ENCODE assay signal across 27 mouse cellular contexts in the genomic region with DNA sequence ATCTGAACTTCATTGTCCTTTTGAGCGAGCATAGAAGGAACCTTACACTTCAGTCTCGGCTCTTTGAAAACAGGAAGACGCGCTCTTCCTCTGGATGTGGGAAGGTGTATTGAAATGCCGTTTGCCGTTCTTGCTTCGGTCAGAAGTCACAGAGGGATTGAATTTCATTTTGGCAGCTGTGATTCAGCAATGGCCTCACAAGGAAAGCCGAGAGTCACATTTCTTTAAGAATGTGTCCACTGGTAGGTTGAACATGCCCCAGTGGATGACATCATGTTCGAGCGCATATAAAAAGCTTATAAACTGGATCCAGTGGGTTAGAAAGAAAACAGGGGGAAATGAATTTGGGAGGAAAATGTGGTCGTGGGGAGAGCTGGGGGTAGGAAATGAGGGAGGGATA.
DNase-seq lines count a peak whose midpoint lies in the region; ATAC-seq lines count a peak whose summit lies in the region.
"Had no signal": no experiment of that assay in that cellular context is flagged by ENCODE, and none has a peak within 500 bp of the region (broad histone marks: within the 10 kb centered on the region; RNA-seq: fewer than 3 reads in every experiment).

No protein-coding gene starts in this region.

- WGBS in limb, embryonic 12.5 days = 54% methylated on average over 11 of the region's 11 CpGs
- WGBS in limb, embryonic 10.5 days = 86% methylated on average over 11 of the region's 11 CpGs
- 44% methylated on average over 11 of the region's 11 CpGs for WGBS in embryonic facial prominence, embryonic 14.5 days
- WGBS in limb, embryonic 15.5 days = 32% methylated on average over 11 of the region's 11 CpGs
- WGBS in heart, embryonic 10.5 days = 82% methylated on average over 11 of the region's 11 CpGs

- no peaks in the 10 kb centered on the region for H3K36me3 ChIP-seq in limb, embryonic 12.5 days
- H3K36me3 ChIP-seq in limb, embryonic 10.5 days = no peaks in the 10 kb centered on the region
- no peaks in the 10 kb centered on the region for H3K36me3 ChIP-seq in embryonic facial prominence, embryonic 14.5 days (ENCODE audit: control insufficient read depth, insufficient read depth, low read length)
- H3K36me3 ChIP-seq in limb, embryonic 15.5 days = no peaks in the 10 kb centered on the region
- H3K36me3 ChIP-seq in heart, embryonic 10.5 days = no peaks in the 10 kb centered on the region
- H3K36me3 ChIP-seq: embryonic facial prominence, embryonic 13.5 days; forebrain, embryonic 10.5 days; heart, embryonic 13.5 days had no signal

- no peak overlapping the region for H3K4me2 ChIP-seq in limb, embryonic 12.5 days
- H3K4me2 ChIP-seq in embryonic facial prominence, embryonic 14.5 days (ENCODE audit: low read depth, low read length) = peak overlapping the region; percentile 6; the same call in 1 of the 2 replicates
- H3K4me2 ChIP-seq in limb, embryonic 15.5 days = peak overlapping the region; percentile 17; the same call in 1 of the 2 replicates
- H3K4me2 ChIP-seq: embryonic facial prominence, embryonic 13.5 days; forebrain, embryonic 13.5 days; heart, embryonic 13.5 days; hindbrain, embryonic 14.5 days had no signal

- no peak overlapping the region for H3K9ac ChIP-seq in limb, embryonic 12.5 days (replicated peaks)
- no peak overlapping the region for H3K9ac ChIP-seq in embryonic facial prominence, embryonic 14.5 days (ENCODE audit: low read depth, low read length)
- H3K9ac ChIP-seq in limb, embryonic 15.5 days = no peak overlapping the region
- H3K9ac ChIP-seq: embryonic facial prominence, embryonic 13.5 days; forebrain, embryonic 13.5 days; forebrain, postnatal 0 days; heart, embryonic 13.5 days; hindbrain, embryonic 14.5 days had no signal

- H3K4me1 ChIP-seq in limb, embryonic 12.5 days (replicated peaks) = peaks cover 17% of the 10 kb centered on the region
- H3K4me1 ChIP-seq in limb, embryonic 10.5 days = peaks cover 15% of the 10 kb centered on the region
- no peaks in the 10 kb centered on the region for H3K4me1 ChIP-seq in embryonic facial prominence, embryonic 14.5 days (ENCODE audit: control insufficient read depth, insufficient read depth, low read length)
- peaks cover 8% of the 10 kb centered on the region for H3K4me1 ChIP-seq in limb, embryonic 15.5 days
- no peaks in the 10 kb centered on the region for H3K4me1 ChIP-seq in heart, embryonic 10.5 days
- H3K4me1 ChIP-seq: embryonic facial prominence, embryonic 13.5 days; forebrain, embryonic 13.5 days; heart, embryonic 13.5 days had no signal

- peak; percentile 26 for DNase-seq in embryo, embryonic 11 days
- no peak for DNase-seq in embryo, embryonic 9.5 days (ENCODE audit: extremely low spot score)
- DNase-seq in limb, embryonic 10.5 days (ENCODE audit: low spot score) = no peak
- peak; percentile 82 for DNase-seq in embryonic facial prominence, embryonic 14.5 days (ENCODE audit: low spot score)
- DNase-seq in thymus, postnatal 10 days (ENCODE audit: low spot score in 2 of 2) = no peak
- no peak for DNase-seq in heart, embryonic 10.5 days (ENCODE audit: low spot score)
- DNase-seq: adrenal gland, adult 8-10 months; adrenal gland, postnatal 25 days; cerebellum, adult 18-20 months; cerebellum, adult 9-10 months; cerebellum, postnatal 14 days; forebrain, postnatal 0 days; gastrocnemius, adult 2 months; gastrocnemius, postnatal 14 days; heart, adult 18-20 months; heart, postnatal 14 days; heart, postnatal 4 days had no signal

- no peak overlapping the region for H3K4me3 ChIP-seq in limb, embryonic 12.5 days (replicated peaks)
- no peak overlapping the region for H3K4me3 ChIP-seq in limb, embryonic 10.5 days
- no peak overlapping the region for H3K4me3 ChIP-seq in embryonic facial prominence, embryonic 14.5 days (ENCODE audit: low read depth, low read length)
- no peak overlapping the region for H3K4me3 ChIP-seq in limb, embryonic 15.5 days
- H3K4me3 ChIP-seq in heart, embryonic 10.5 days = no peak overlapping the region
- H3K4me3 ChIP-seq: embryonic facial prominence, embryonic 13.5 days; forebrain, embryonic 10.5 days; forebrain, embryonic 13.5 days; gastrocnemius, adult 2 months; heart, embryonic 13.5 days had no signal

- no peaks in the 10 kb centered on the region for H3K27me3 ChIP-seq in limb, embryonic 12.5 days
- no peaks in the 10 kb centered on the region for H3K27me3 ChIP-seq in limb, embryonic 10.5 days (ENCODE audit: low read depth, poor library complexity, severe bottlenecking)
- no peaks in the 10 kb centered on the region for H3K27me3 ChIP-seq in embryonic facial prominence, embryonic 14.5 days (replicated peaks; ENCODE audit: control insufficient read depth, insufficient read depth, low read length)
- no peaks in the 10 kb centered on the region for H3K27me3 ChIP-seq in limb, embryonic 15.5 days
- H3K27me3 ChIP-seq in heart, embryonic 10.5 days (ENCODE audit: insufficient read depth, poor library complexity, severe bottlenecking) = no peaks in the 10 kb centered on the region
- H3K27me3 ChIP-seq: embryonic facial prominence, embryonic 13.5 days; forebrain, embryonic 13.5 days; heart, embryonic 13.5 days had no signal

- H3K27ac ChIP-seq in limb, embryonic 12.5 days = peak overlapping the region; percentile 36; the same call in 1 of the 2 replicates
- H3K27ac ChIP-seq in limb, embryonic 10.5 days = no peak overlapping the region
- H3K27ac ChIP-seq in embryonic facial prominence, embryonic 14.5 days (replicated peaks; ENCODE audit: low read depth, low read length) = no peak overlapping the region
- H3K27ac ChIP-seq in limb, embryonic 15.5 days = peak overlapping the region; percentile 63
- H3K27ac ChIP-seq in heart, embryonic 10.5 days = no peak overlapping the region
- H3K27ac ChIP-seq: embryonic facial prominence, embryonic 13.5 days; forebrain, embryonic 10.5 days; forebrain, embryonic 13.5 days; gastrocnemius, adult 2 months; heart, embryonic 13.5 days; hindbrain, embryonic 14.5 days; hindbrain, postnatal 0 days had no signal

- H3K9me3 ChIP-seq in limb, embryonic 12.5 days = peaks cover 3% of the 10 kb centered on the region; the same call in 1 of the 2 replicates
- H3K9me3 ChIP-seq in limb, embryonic 10.5 days (replicated peaks) = no peaks in the 10 kb centered on the region
- no peaks in the 10 kb centered on the region for H3K9me3 ChIP-seq in embryonic facial prominence, embryonic 14.5 days (ENCODE audit: control insufficient read depth, low read length)
- no peaks in the 10 kb centered on the region for H3K9me3 ChIP-seq in limb, embryonic 15.5 days
- H3K9me3 ChIP-seq in heart, embryonic 10.5 days = no peaks in the 10 kb centered on the region
- H3K9me3 ChIP-seq: embryonic facial prominence, embryonic 13.5 days; forebrain, embryonic 10.5 days; forebrain, embryonic 13.5 days; heart, embryonic 13.5 days had no signal

- no peak for ATAC-seq in limb, embryonic 12.5 days (ENCODE audit: insufficient number of reproducible peaks, insufficient read depth, low FRiP score, low TSS enrichment, low read depth)
- ATAC-seq in embryonic facial prominence, embryonic 14.5 days (ENCODE audit: low read depth) = 0 out of 2 replicates have a peak, but pooled peaks have one; percentile 22
- peak; percentile 35; the same call in 1 of the 2 replicates for ATAC-seq in limb, embryonic 15.5 days (ENCODE audit: insufficient number of reproducible peaks, low FRiP score, low TSS enrichment, low read depth)
- ATAC-seq: activated CD4-positive, CD25-positive, alpha-beta regulatory T cell, adult 4 months; forebrain, embryonic 13.5 days; forebrain, postnatal 0 days; hindbrain, postnatal 0 days; inflammation-experienced regulatory T-cells, adult 6 months had no signal

Comparison
In these comparisons a context has a peak if more than half of its experiments do, and no peak if none do; other contexts are left out.
1. DNase-seq: peak in embryo, embryonic 11 days (single experiment) and embryonic facial prominence, embryonic 14.5 days (single experiment); none in embryo, embryonic 9.5 days (single experiment), limb, embryonic 10.5 days (single experiment), thymus, postnatal 10 days (0 of 2) and heart, embryonic 10.5 days (single experiment).
2. H3K27ac ChIP-seq: peak in limb, embryonic 12.5 days (single experiment) and limb, embryonic 15.5 days (single experiment); none in limb, embryonic 10.5 days (single experiment), embryonic facial prominence, embryonic 14.5 days (single experiment) and heart, embryonic 10.5 days (single experiment).